Mouse (Mus musculus) limb, embryonic 14.5 days (tissue): ENCODE results near the gene Pten. TPM values are rescaled to one million over a fixed set of nuclear protein-coding genes. Genes with fewer than 3 reads are reported as not detected.

Experiments used
- ATAC-seq: fragments of 200-750 bp; cut with Nextera tagmentation; 2 replicates; pipeline ENCODE4 v1.8.0; 2017; ENCODE audit warnings: low read depth, moderate number of reproducible peaks, moderate TSS enrichment; ENCODE audit not compliant: low FRiP score
- DNase-seq: peaks from one replicate; pipeline ENCODE4 v3.0.0-alpha.2; 2015; ENCODE audit warnings: low spot score
- H3K27ac ChIP-seq: fragments of 300-500 bp; sonication (generic); replicated peaks from 2 replicates; pipeline ENCODE4 v1.5.1; 2014; ENCODE audit warnings: low read depth, mild to moderate bottlenecking, low read length, moderate library complexity, mixed read lengths
- H3K27me3 ChIP-seq: fragments of 300-500 bp; sonication (generic); 2 replicates; pipeline ENCODE4 v1.6.1; 2014; ENCODE audit warnings: low read length, mixed read lengths; ENCODE audit not compliant: control insufficient read depth, insufficient read depth
- H3K36me3 ChIP-seq: fragments of 300-500 bp; sonication (generic); 2 replicates; pipeline ENCODE4 v1.6.1; 2014; ENCODE audit warnings: mild to moderate bottlenecking, low read length, moderate library complexity, mixed read lengths; ENCODE audit not compliant: control insufficient read depth, insufficient read depth
- H3K4me1 ChIP-seq: fragments of 300-500 bp; sonication (generic); 2 replicates; pipeline ENCODE4 v1.6.1; 2014; ENCODE audit warnings: antibody characterized with exemption, low read length, mixed read lengths; ENCODE audit not compliant: control insufficient read depth, insufficient read depth
- H3K4me2 ChIP-seq: fragments of 300-500 bp; sonication (generic); replicated peaks from 2 replicates; pipeline ENCODE4 v1.6.1; 2014; ENCODE audit warnings: low read depth, mild to moderate bottlenecking, low read length, moderate library complexity; ENCODE audit not compliant: severe bottlenecking
- H3K4me3 ChIP-seq: fragments of 300-500 bp; sonication (generic); replicated peaks from 2 replicates; pipeline ENCODE4 v1.5.1; 2014; ENCODE audit warnings: low read length
- H3K9ac ChIP-seq: fragments of 300-500 bp; sonication (generic); 2 replicates; pipeline ENCODE4 v1.6.1; 2014; ENCODE audit warnings: mild to moderate bottlenecking, low read depth, low read length, moderate library complexity; ENCODE audit not compliant: severe bottlenecking
- H3K9me3 ChIP-seq: fragments of 300-500 bp; sonication (generic); 2 replicates; pipeline ENCODE4 v1.6.1; 2016; ENCODE audit warnings: low read length; ENCODE audit not compliant: control insufficient read depth
- POLR2A ChIP-seq: fragments of 200-500 bp; IDR thresholded peaks from 2 replicates; pipeline ENCODE4 v1.8.0; 2012; ENCODE audit warnings: inconsistent platforms, mild to moderate bottlenecking, moderate library complexity, borderline replicate concordance; ENCODE audit not compliant: insufficient read depth, insufficient read length; ENCODE audit errors: extremely low read depth
- WGBS: fragments of 180-500 bp; shearing (Covaris S2); extraction: QIAGEN DNeasy Blood & Tissue Kit; methylation state at CpG from one replicate; pipeline ENCODE4 v1.1.7; 2014; 5-methylcytosine and 5-hydroxymethylcytosine counted together
- polyA plus RNA-seq, 2 experiments: library from polyadenylated mRNA; depleted of rRNA in 1 of 2; stranded (reverse) in 1 of 2; unstranded in 1 of 2; fragments of >200 nt; fragmentation: Nextera tagmentation in 1 of 2; extraction: Ambion mirVana in 1 of 2; gene quantifications; 2 replicates each; pipeline versions ENCODE4 v1.2.1 to v1.2.3; 2012 to 2014

The Pten gene
- polyA plus RNA-seq, 2 experiments: 12.2 to 17.3 TPM

DNA sequence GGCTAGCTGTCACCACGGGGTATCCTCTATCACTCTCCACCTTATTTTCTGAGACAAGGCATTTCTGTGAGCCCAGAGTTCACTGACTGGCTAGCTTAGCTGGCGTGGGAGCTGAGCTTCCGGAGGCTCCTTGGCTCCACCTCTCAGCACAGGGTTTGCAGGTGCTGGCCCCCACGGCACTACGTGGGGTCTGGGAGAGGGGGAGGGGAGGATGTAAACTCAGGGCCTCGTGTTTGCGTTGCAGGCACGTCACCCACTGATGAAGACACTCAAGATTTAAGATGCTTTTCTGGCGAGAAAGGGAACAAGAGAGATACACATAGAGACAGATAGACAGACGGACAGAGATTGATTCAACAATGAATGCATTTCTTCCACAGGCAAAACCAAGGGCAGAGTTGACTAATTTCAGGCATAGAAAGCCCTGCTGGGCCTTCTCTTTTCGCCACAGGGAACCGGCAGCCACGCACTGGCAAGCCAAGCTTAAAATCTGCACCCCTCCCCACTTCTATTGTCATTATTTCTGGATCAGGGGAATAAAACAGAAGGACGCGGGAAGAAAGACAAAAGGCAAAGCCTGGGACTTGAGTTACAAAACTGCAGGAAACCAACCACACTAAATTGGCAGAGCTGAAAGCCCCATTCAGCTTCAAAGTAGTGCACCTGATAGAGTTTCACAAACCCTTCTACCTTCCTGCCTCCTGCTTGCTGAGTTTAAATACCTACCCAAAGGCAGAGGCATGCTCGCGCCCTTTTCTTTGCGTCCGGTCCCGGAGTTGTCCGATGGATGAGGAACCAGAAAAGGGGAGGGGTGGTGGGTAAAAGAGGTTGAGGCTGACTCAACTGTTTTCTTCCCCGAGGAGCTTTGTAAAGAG, 30.6 kb upstream of the Pten start:
- 5% methylated on average over 22 of the region's 22 CpGs for WGBS
- DNase-seq: no peak
- no peak for ATAC-seq

GRCm38 (mm10) chr19:32729785-32730184, 27.5 kb upstream of the Pten start:
- no peak for ATAC-seq
- WGBS: 80% methylated on average over 4 of the region's 4 CpGs
- no peak overlapping the region for H3K9ac ChIP-seq

More for the DNA sequence above, 30.6 kb upstream of the Pten start:
- no peaks in the 10 kb centered on the region for H3K9me3 ChIP-seq
- peaks cover 20% of the 10 kb centered on the region for H3K27me3 ChIP-seq
- no peak for TF ChIP-seq POLR2A
- peak overlapping the region; percentile 34 for H3K4me2 ChIP-seq
- peak overlapping the region; percentile 1; the same call in 1 of the 2 replicates for H3K4me3 ChIP-seq
- no peak overlapping the region for H3K9ac ChIP-seq
- H3K36me3 ChIP-seq: no peaks in the 10 kb centered on the region
- peaks cover 3% of the 10 kb centered on the region; the same call in 1 of the 2 replicates for H3K4me1 ChIP-seq
- H3K27ac ChIP-seq: no peak overlapping the region

DNA sequence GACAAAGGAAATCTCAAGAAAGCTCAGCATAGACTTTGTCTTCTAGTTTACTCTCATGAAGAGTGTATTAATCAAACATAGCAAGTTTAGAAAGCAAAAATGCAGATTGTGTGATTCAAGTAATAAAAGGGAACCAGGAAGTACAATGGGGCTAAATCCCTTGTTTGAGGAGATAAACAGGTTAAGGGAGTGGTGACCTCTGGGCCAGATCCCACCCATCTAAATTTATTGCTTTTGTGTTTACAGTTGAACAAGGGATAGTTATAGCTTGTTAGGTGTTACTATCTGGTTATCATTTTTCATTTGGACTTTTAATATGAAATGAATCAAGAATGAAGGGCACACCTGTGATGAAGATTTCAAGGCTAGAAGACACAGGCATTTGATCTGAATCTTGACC, 24.4 kb upstream of the Pten start:
- Histone ChIP-seq H3K27me3 (0 out of 2 replicates have a peak, but pooled peaks cover 4% of the 10 kb centered on the region), H3K9ac (no peak overlapping the region), H3K4me1 (no peaks in the 10 kb centered on the region), H3K9me3 (no peaks in the 10 kb centered on the region), H3K36me3 (no peaks in the 10 kb centered on the region), H3K27ac (no peak overlapping the region), H3K4me3 (no peak overlapping the region), H3K4me2 (no peak overlapping the region)
- TF ChIP-seq POLR2A: no peak
- DNase-seq (no peak), ATAC-seq (no peak)

More at GRCm38 (mm10) chr19:32729785-32730184, 27.5 kb upstream of the Pten start:
- no peak overlapping the region for H3K4me3 ChIP-seq
- no peak for TF ChIP-seq POLR2A
- H3K9me3 ChIP-seq: no peaks in the 10 kb centered on the region
- H3K4me1 ChIP-seq: peaks cover 3% of the 10 kb centered on the region; the same call in 1 of the 2 replicates
- no peaks in the 10 kb centered on the region for H3K36me3 ChIP-seq
- no peak overlapping the region for H3K27ac ChIP-seq
- peaks cover 20% of the 10 kb centered on the region for H3K27me3 ChIP-seq
- no peak for DNase-seq
- H3K4me2 ChIP-seq: no peak overlapping the region

- Histone ChIP-seq H3K9ac (no peak overlapping the region), H3K9me3 (no peaks in the 10 kb centered on the region), H3K27me3 (no peaks in the 10 kb centered on the region), H3K27ac (no peak overlapping the region), H3K4me1 (no peaks in the 10 kb centered on the region), H3K4me3 (no peak overlapping the region), H3K36me3 (no peaks in the 10 kb centered on the region), H3K4me2 (no peak overlapping the region)
- ATAC-seq (no peak), DNase-seq (no peak)
- no peak for TF ChIP-seq POLR2A
- 84% methylated on average over 7 of the region's 7 CpGs for WGBS
These were observed 19.5 kb upstream of the Pten start for GRCm38 (mm10) chr19:32737844-32738243.

DNA sequence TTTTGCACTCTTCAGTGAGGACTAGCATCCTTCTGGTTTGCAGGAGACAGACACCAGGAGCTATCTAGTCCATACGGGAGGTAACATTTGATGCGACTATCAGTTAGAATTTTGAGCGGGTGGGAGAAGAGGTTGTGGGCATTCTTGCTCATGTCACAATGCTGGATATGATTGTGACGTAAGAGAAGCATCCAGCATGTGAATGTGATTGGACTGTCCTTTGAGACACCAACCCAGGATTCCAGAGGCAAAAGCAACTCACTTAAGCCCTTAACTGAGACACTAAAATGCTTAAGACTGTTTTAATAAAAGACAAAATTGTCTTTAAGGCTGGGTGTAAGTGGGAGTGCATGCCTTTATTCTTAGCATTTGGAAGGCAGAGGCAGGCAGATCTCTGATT, 17.6 kb upstream of the Pten start, which contains the start of gene Atad1:
TSS of gene Atad1 (minus strand) at position 101 of the 400 bp plus-strand sequence.
- Histone ChIP-seq H3K27ac (no peak within 1 kb of the TSS), H3K27me3 (no peaks in the 10 kb centered on the region), H3K9me3 (no peaks in the 10 kb centered on the region), H3K4me1 (no peaks in the 10 kb centered on the region), H3K9ac (no peak within 1 kb of the TSS), H3K4me2 (no peak within 1 kb of the TSS), H3K36me3 (no peaks in the 10 kb centered on the region), H3K4me3 (no peak within 1 kb of the TSS)
- 92% methylated on average over 4 of the region's 4 CpGs for WGBS
- TF ChIP-seq POLR2A: no peak
- DNase-seq: no peak
- ATAC-seq: no peak
